Comparison of ENCODE assay signal across 11 mouse cellular contexts in genomic region chr4:142449198-142449702, GRCm38 (mm10).
DNase-seq lines count a peak whose midpoint lies in the region; ATAC-seq lines count a peak whose summit lies in the region.
"Had no signal": no experiment of that assay in that cellular context is flagged by ENCODE, and none has a peak within 500 bp of the region (broad histone marks: within the 10 kb centered on the region; RNA-seq: fewer than 3 reads in every experiment).

No protein-coding gene starts in this region.

- H3K9me3 ChIP-seq in lung, embryonic 16.5 days (ENCODE audit: control insufficient read depth, low read length): no peaks in the 10 kb centered on the region
- no peaks in the 10 kb centered on the region for H3K9me3 ChIP-seq in forebrain, embryonic 13.5 days (replicated peaks)
- no peaks in the 10 kb centered on the region for H3K9me3 ChIP-seq in hindbrain, embryonic 16.5 days (ENCODE audit: control insufficient read depth, low read length)
- H3K9me3 ChIP-seq in neural tube, embryonic 12.5 days: no peaks in the 10 kb centered on the region

- peaks cover 18% of the 10 kb centered on the region for H3K4me1 ChIP-seq in lung, embryonic 16.5 days (replicated peaks; ENCODE audit: control insufficient read depth, insufficient read depth, low read length)
- H3K4me1 ChIP-seq in forebrain, embryonic 13.5 days: peaks cover 64% of the 10 kb centered on the region
- peaks cover 7% of the 10 kb centered on the region for H3K4me1 ChIP-seq in hindbrain, embryonic 16.5 days (ENCODE audit: control insufficient read depth, insufficient read depth, low read depth, low read length)
- peaks cover 28% of the 10 kb centered on the region for H3K4me1 ChIP-seq in neural tube, embryonic 12.5 days

- no peak overlapping the region for H3K9ac ChIP-seq in lung, embryonic 16.5 days (ENCODE audit: low read length)
- H3K9ac ChIP-seq in forebrain, embryonic 13.5 days: no peak overlapping the region
- no peak overlapping the region for H3K9ac ChIP-seq in hindbrain, embryonic 16.5 days (ENCODE audit: low read depth, low read length)
- H3K9ac ChIP-seq in neural tube, embryonic 12.5 days: no peak overlapping the region

- 48% methylated on average over 14 of the region's 14 CpGs for WGBS in lung, embryonic 16.5 days
- WGBS in forebrain, embryonic 13.5 days: 34% methylated on average over 14 of the region's 14 CpGs
- WGBS in hindbrain, embryonic 16.5 days: 60% methylated on average over 14 of the region's 14 CpGs
- 61% methylated on average over 14 of the region's 14 CpGs for WGBS in neural tube, embryonic 12.5 days

- H3K27ac ChIP-seq in lung, embryonic 16.5 days (ENCODE audit: low read length): peak overlapping the region; percentile 81
- peak overlapping the region; percentile 84 for H3K27ac ChIP-seq in forebrain, embryonic 13.5 days
- H3K27ac ChIP-seq in hindbrain, embryonic 16.5 days (ENCODE audit: low read depth, low read length): no peak overlapping the region
- 0 out of 2 replicates have a peak overlapping the region, but pooled peaks have one; percentile 43 for H3K27ac ChIP-seq in neural tube, embryonic 12.5 days

- H3K4me2 ChIP-seq in lung, embryonic 16.5 days (ENCODE audit: low read depth, low read length): no peak overlapping the region
- 0 out of 2 replicates have a peak overlapping the region, but pooled peaks have one; percentile 2 for H3K4me2 ChIP-seq in forebrain, embryonic 13.5 days
- no peak overlapping the region for H3K4me2 ChIP-seq in hindbrain, embryonic 16.5 days (ENCODE audit: low read length)
- H3K4me2 ChIP-seq in neural tube, embryonic 12.5 days (replicated peaks): no peak overlapping the region

- no peak; the same call in 1 of the 2 replicates for ATAC-seq in lung, embryonic 16.5 days (ENCODE audit: low read depth)
- peak; percentile 72 for ATAC-seq in forebrain, embryonic 13.5 days
- peak; percentile 24; the same call in 1 of the 2 replicates for ATAC-seq in hindbrain, embryonic 16.5 days
- peak; percentile 59 for ATAC-seq in neural tube, embryonic 12.5 days (ENCODE audit: low FRiP score, low read depth)
- ATAC-seq: CD4-positive, CD25-positive, alpha-beta regulatory T cell, adult 4 months had no signal

- H3K27me3 ChIP-seq in lung, embryonic 16.5 days (ENCODE audit: control insufficient read depth, insufficient read depth, low read depth, low read length): no peaks in the 10 kb centered on the region
- H3K27me3 ChIP-seq in forebrain, embryonic 13.5 days: no peaks in the 10 kb centered on the region
- no peaks in the 10 kb centered on the region for H3K27me3 ChIP-seq in hindbrain, embryonic 16.5 days (replicated peaks; ENCODE audit: control insufficient read depth, insufficient read depth, low read length)
- 0 out of 2 replicates have a peak, but pooled peaks cover 2% of the 10 kb centered on the region for H3K27me3 ChIP-seq in neural tube, embryonic 12.5 days (replicated peaks)

- no peak overlapping the region for H3K4me3 ChIP-seq in lung, embryonic 16.5 days (ENCODE audit: low read length)
- no peak overlapping the region for H3K4me3 ChIP-seq in forebrain, embryonic 13.5 days
- no peak overlapping the region for H3K4me3 ChIP-seq in hindbrain, embryonic 16.5 days (ENCODE audit: low read length)
- H3K4me3 ChIP-seq in neural tube, embryonic 12.5 days: no peak overlapping the region

- DNase-seq in lung, adult 18-20 months: no peak
- DNase-seq in left cerebral cortex, adult 18-20 months (ENCODE audit: low spot score in 2 of 2): no peak
- no peak for DNase-seq in spleen, postnatal 10 days (ENCODE audit: low spot score in 2 of 2)
- DNase-seq: cerebellum, postnatal 14 days; kidney, postnatal 14 days; right cerebral cortex, postnatal 25 days had no signal

- H3K36me3 ChIP-seq in lung, embryonic 16.5 days (ENCODE audit: control insufficient read depth, insufficient read depth, low read length): no peaks in the 10 kb centered on the region
- H3K36me3 ChIP-seq in forebrain, embryonic 13.5 days (ENCODE audit: poor library complexity, severe bottlenecking): no peaks in the 10 kb centered on the region
- H3K36me3 ChIP-seq in hindbrain, embryonic 16.5 days (ENCODE audit: control insufficient read depth, insufficient read depth, low read length): no peaks in the 10 kb centered on the region
- no peaks in the 10 kb centered on the region for H3K36me3 ChIP-seq in neural tube, embryonic 12.5 days
